Mouse (Mus musculus) hindbrain, postnatal 0 days (tissue): Measurements from ENCODE around the gene Ell3. TPM values are rescaled to one million over a fixed set of nuclear protein-coding genes. Genes with fewer than 3 reads are reported as not detected.

Experiments used
- ATAC-seq: fragments of 200-750 bp; cut with Nextera tagmentation; 2 replicates; pipeline ENCODE4 v1.8.0; 2017; ENCODE audit warnings: mild to moderate bottlenecking, moderate TSS enrichment, moderate library complexity
- DNase-seq: peaks from one replicate; pipeline ENCODE4 v3.0.0-alpha.2; 2015; ENCODE audit warnings: low spot score
- H3K27ac ChIP-seq: fragments of 300-500 bp; sonication (generic); 2 replicates; pipeline ENCODE4 v1.5.1; 2014; ENCODE audit warnings: mild to moderate bottlenecking
- H3K27me3 ChIP-seq: fragments of 300-500 bp; sonication (generic); 2 replicates; pipeline ENCODE4 v1.6.1; 2014; ENCODE audit warnings: low read length, mixed read lengths; ENCODE audit not compliant: insufficient read depth
- H3K36me3 ChIP-seq: fragments of 300-500 bp; sonication (generic); 2 replicates; pipeline ENCODE4 v1.6.1; 2014; ENCODE audit warnings: low read length, mixed read lengths; ENCODE audit not compliant: insufficient read depth
- H3K4me1 ChIP-seq: fragments of 300-500 bp; sonication (generic); 2 replicates; pipeline ENCODE4 v1.6.1; 2014; ENCODE audit warnings: antibody characterized with exemption, low read length, mixed read lengths; ENCODE audit not compliant: insufficient read depth
- H3K4me2 ChIP-seq: fragments of 300-500 bp; sonication (generic); 2 replicates; pipeline ENCODE4 v1.6.1; 2014; ENCODE audit warnings: low read depth, mild to moderate bottlenecking, low read length, moderate library complexity, mixed read lengths
- H3K4me3 ChIP-seq: fragments of 300-500 bp; sonication (generic); 2 replicates; pipeline ENCODE4 v1.5.1; 2014; ENCODE audit warnings: low read length
- H3K9ac ChIP-seq: fragments of 300-500 bp; sonication (generic); replicated peaks from 2 replicates; pipeline ENCODE4 v1.6.1; 2014; ENCODE audit warnings: mild to moderate bottlenecking, low read length, moderate library complexity, mixed read lengths
- H3K9me3 ChIP-seq: fragments of 300-500 bp; sonication (generic); 2 replicates; pipeline ENCODE4 v1.6.1; 2016; ENCODE audit warnings: low read length, mixed read lengths
- CTCF ChIP-seq: IDR thresholded peaks from 2 replicates; pipeline ENCODE4 v1.5.1; 2016; ENCODE audit warnings: antibody characterized with exemption, control low read depth, low read depth
- WGBS: fragments of 180-500 bp; shearing (Covaris S2); extraction: QIAGEN DNeasy Blood & Tissue Kit; methylation state at CpG from one replicate; pipeline ENCODE4 v1.1.7; 2014; 5-methylcytosine and 5-hydroxymethylcytosine counted together
- polyA plus RNA-seq: library from polyadenylated mRNA; unstranded; fragments of >200 nt; fragmentation: Nextera tagmentation; extraction: Ambion mirVana; gene quantifications from 2 replicates; pipeline ENCODE4 v1.2.1, GENCODE M21; 2015
- total RNA-seq: library from RNA; depleted of rRNA; stranded (reverse); fragments of >200 nt; gene quantifications from 2 replicates; pipeline ENCODE4 v1.2.3, GENCODE M21; 2014

Ell3 gene
- total and polyA plus RNA-seq, 2 experiments from 2014 or later = 0.58 to 1.4 TPM

DNA sequence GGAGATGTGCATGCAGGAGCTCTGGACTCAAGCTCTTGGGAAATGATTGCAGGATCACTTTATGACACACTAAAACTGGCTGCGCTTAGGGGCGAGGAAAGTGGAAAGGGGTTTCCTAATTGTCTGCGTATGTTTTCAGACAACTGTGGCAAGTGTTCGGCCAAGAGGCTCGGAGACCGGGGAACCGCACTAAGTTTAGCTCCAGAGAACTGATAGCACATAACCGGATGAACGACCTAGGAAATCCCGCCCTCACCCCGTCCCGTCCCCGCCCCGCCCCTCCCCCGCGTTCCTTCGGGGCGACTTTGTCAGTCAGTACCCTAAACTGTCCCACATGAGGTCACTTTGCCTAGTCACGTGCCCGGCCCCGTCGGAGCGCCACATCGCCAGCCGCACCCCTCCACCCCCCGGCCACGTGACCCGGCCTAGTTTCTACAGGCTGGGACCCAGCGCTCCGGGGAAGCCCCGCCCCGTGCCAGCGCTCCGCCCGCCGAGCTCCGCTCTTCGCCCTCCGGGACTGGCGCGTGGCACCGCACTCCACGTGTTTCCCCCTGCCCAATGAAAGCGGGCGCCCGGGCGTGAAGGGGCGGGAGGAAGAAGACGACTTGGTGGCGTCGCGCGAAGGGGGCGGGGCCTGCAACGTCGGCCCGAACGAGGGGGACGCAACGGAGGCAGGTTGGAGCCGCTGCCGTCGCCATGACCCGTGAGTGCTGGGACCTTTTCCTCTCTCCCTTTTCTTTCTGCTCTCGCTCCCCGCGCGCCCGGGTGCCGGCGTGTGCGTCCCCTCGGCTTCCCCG lies 4.9 kb upstream of the Ell3 start, which contains the start of gene Serf2:
TSS of gene Serf2 (plus strand) at position 457 of the 797 bp plus-strand sequence.
- H3K4me1 ChIP-seq = 0 out of 2 replicates have a peak, but pooled peaks cover 4% of the 10 kb centered on the region
- no peaks in the 10 kb centered on the region for H3K9me3 ChIP-seq
- H3K27me3 ChIP-seq = no peaks in the 10 kb centered on the region
- WGBS = 1% methylated on average over 61 of the region's 74 CpGs
- H3K4me2 ChIP-seq = peak within 1 kb of the TSS; percentile 79
- peaks cover 13% of the 10 kb centered on the region; the same call in 1 of the 2 replicates for H3K36me3 ChIP-seq
- no peak for TF ChIP-seq CTCF
- ATAC-seq (peak; percentile 99), DNase-seq (peak; percentile 99)
- peak within 1 kb of the TSS; percentile 98 for H3K27ac ChIP-seq
- H3K4me3 ChIP-seq = peak within 1 kb of the TSS; percentile 89
- H3K9ac ChIP-seq = peak within 1 kb of the TSS; percentile 92

DNA sequence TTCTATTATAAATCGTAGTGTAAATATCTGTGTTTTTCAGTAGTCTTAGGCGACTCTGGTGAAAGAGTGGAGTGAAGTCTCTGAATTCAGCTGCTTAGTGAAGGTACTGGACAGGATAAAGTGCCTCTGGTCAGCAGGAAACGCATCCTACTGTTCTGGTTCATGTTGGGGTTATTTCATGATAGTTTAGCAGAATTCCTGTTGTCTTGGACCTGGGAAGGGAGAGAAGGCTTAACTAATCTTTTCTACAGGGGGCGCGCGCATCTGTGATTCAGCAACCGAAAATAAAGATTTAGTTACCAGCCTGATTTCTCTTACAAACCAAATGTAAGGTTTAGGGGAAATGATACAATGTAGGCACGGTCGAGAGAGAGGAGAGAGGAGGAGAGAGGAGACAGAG lies 4.1 kb upstream of the Ell3 start:
- 17% methylated on average over 9 of the region's 9 CpGs for WGBS
- Histone ChIP-seq H3K27me3 (no peaks in the 10 kb centered on the region), H3K4me3 (peak overlapping the region; percentile 89), H3K4me2 (peak overlapping the region; percentile 79), H3K36me3 (peaks cover 6% of the 10 kb centered on the region; the same call in 1 of the 2 replicates), H3K27ac (peak overlapping the region; percentile 79), H3K9ac (peak overlapping the region; percentile 28; the same call in 1 of the 2 replicates), H3K4me1 (0 out of 2 replicates have a peak, but pooled peaks cover 4% of the 10 kb centered on the region), H3K9me3 (no peaks in the 10 kb centered on the region)
- DNase-seq = peak; percentile 40
- no peak for ATAC-seq
- TF ChIP-seq CTCF = peak; percentile 50

DNA sequence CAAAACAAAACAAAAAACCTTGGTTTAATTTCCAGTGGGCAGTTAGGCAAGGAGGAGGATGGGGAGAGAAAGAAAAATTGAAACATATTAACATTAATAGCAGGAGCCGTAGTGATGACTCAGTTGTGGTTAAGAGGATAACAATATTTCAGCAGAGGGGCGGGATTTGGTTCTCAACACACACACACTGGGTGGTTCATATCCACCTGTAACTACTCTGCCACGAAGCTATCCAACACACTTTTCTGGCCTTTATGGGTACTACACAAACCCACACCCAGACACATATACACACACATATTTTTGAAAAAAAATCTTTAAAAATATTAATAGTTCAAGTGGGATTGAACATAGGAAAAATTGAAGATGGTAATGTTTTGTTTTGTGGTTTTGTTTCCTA lies 2.9 kb upstream of the Ell3 start:
- Histone ChIP-seq H3K9ac (no peak overlapping the region), H3K27me3 (no peaks in the 10 kb centered on the region), H3K4me3 (no peak overlapping the region), H3K4me2 (no peak overlapping the region), H3K9me3 (no peaks in the 10 kb centered on the region), H3K36me3 (peaks cover 3% of the 10 kb centered on the region; the same call in 1 of the 2 replicates), H3K27ac (no peak overlapping the region), H3K4me1 (peaks cover 15% of the 10 kb centered on the region)
- DNase-seq (no peak), ATAC-seq (no peak)
- TF ChIP-seq CTCF = no peak
- 96% methylated on average over 3 of the region's 3 CpGs for WGBS

DNA sequence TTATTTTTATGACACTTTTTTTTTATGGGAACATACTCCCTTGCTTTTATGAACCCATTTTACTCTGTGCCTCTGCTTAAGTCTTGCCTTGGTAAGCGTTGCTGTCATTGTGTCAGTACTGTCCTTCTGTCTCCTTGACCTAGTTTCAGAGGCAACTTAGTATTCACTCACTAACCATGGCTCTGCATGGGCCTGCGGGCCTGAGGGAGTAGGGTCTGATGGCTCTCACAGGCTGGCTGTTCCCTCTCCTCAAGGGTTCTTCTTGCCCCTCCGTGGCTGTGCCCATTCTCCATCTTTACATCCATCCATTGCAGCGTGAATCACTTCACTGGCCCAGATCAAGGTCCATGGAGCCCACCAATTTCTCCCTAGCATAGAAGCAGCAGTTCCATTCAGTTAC lies 2.4 kb upstream of the Ell3 start:
- ATAC-seq (no peak), DNase-seq (no peak)
- no peak overlapping the region for H3K4me2 ChIP-seq
- peaks cover 3% of the 10 kb centered on the region; the same call in 1 of the 2 replicates for H3K36me3 ChIP-seq
- H3K27ac ChIP-seq = no peak overlapping the region
- H3K27me3 ChIP-seq = no peaks in the 10 kb centered on the region
- H3K9me3 ChIP-seq = no peaks in the 10 kb centered on the region
- peaks cover 16% of the 10 kb centered on the region for H3K4me1 ChIP-seq
- no peak for TF ChIP-seq CTCF
- no peak overlapping the region for H3K4me3 ChIP-seq
- 79% methylated on average over 4 of the region's 4 CpGs for WGBS
- no peak overlapping the region for H3K9ac ChIP-seq

DNA sequence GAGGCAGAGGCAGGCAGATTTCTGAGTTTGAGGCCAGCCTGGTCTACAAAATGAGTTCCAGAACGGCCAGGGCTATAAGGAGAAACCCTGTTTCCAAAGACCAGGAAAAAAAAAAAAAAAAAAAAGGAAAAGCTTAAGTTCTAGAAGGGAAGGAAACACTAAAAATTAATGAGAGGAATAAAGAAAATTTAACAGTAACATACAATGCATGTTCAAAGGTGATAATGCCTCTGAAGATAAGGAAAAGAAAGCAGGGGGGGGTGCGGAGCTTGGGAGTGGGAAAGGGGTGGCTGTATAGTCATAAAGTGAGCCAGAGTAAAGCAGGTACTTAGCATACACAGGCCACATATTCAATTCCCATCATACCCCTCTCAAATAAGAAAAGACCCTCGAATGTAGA lies 1.0 kb upstream of the Ell3 start:
- Histone ChIP-seq H3K4me1 (peaks cover 16% of the 10 kb centered on the region), H3K9ac (no peak overlapping the region), H3K36me3 (no peaks in the 10 kb centered on the region), H3K9me3 (no peaks in the 10 kb centered on the region), H3K27me3 (no peaks in the 10 kb centered on the region), H3K4me3 (no peak overlapping the region), H3K27ac (no peak overlapping the region), H3K4me2 (no peak overlapping the region)
- DNase-seq (no peak), ATAC-seq (no peak)
- WGBS = 76% methylated on average over 3 of the region's 3 CpGs
- TF ChIP-seq CTCF = no peak

DNA sequence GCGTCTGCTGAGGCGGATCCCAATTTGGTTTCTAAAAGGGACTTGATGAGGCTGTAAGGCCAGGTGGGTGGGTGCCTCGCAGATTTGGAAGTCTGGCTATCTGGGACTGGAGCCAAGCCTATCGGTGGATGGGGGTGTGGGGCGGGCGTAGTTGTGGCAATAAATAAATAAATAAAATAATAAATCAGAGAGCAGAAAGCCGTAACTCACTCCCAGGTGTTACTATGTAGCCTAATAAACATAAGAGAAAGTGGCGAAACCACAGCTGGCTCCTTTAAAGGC lies 1.1 kb downstream of the Ell3 start:
- DNase-seq = no peak
- no peak for ATAC-seq
- Histone ChIP-seq H3K27ac (no peak overlapping the region), H3K4me3 (peak overlapping the region; percentile 34), H3K36me3 (peaks cover 4% of the 10 kb centered on the region), H3K4me1 (peaks cover 12% of the 10 kb centered on the region), H3K9me3 (no peaks in the 10 kb centered on the region), H3K9ac (0 out of 2 replicates have a peak overlapping the region, but pooled peaks have one; percentile 24), H3K4me2 (peak overlapping the region; percentile 71), H3K27me3 (no peaks in the 10 kb centered on the region)
- 12% methylated on average over 8 of the region's 8 CpGs for WGBS
- TF ChIP-seq CTCF = no peak
